Mouse (Mus musculus): ENCODE data around the gene Smco1.
"Not testable (repeated sequence)": the region's sequence is repeated elsewhere in the genome, so short reads cannot be mapped to it uniquely, and the experiment has no call there.

DNA sequence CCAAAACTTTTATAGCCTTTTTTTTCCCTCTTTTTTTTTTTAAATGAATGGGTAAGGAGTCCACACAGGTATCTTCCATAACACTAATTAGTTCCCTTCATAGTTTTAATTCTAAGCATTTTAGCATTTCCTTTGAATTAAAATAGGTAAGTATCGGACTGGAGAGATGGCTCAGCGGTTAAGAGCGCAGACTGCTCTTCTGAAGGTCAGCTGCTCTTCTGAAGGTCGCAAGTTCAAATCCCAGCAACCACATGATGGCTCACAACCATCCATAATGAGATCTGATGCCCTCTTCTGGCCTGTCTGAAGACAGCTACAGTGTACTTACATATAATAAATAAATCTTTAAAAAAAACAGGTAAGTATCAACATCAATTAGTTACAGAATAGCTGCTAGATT is 28.3 kb downstream of the Smco1 start:
- TF ChIP-seq POU5F1 (IDR thresholded peaks at IDR 0.05; ENCODE audit: borderline replicate concordance, low read length); CTCF (conservative IDR thresholded peaks at IDR 0.05; ENCODE audit: low read length): not testable (repeated sequence)
